Mouse (Mus musculus) hindbrain, postnatal 0 days (tissue): ENCODE measurements at regions not wholly inside any gene's neighbourhood (a gene's known extent, or its start where the extent isn't known, plus 50 kb on each side); places are given as distances from the start of the nearest gene placed in this dataset.
A peak's percentile ranks its signal among the peaks of the same experiment; 100 is the strongest.

Source experiments
- ATAC-seq: fragments of 200-750 bp; cut with Nextera tagmentation; 2 replicates; pipeline ENCODE4 v1.8.0; 2017; ENCODE audit warnings: mild to moderate bottlenecking, moderate TSS enrichment, moderate library complexity
- DNase-seq: peaks from one replicate; pipeline ENCODE4 v3.0.0-alpha.2; 2015; ENCODE audit warnings: low spot score
- H3K27ac ChIP-seq: fragments of 300-500 bp; sonication (generic); 2 replicates; pipeline ENCODE4 v1.5.1; 2014; ENCODE audit warnings: mild to moderate bottlenecking
- H3K27me3 ChIP-seq: fragments of 300-500 bp; sonication (generic); 2 replicates; pipeline ENCODE4 v1.6.1; 2014; ENCODE audit warnings: low read length, mixed read lengths; ENCODE audit not compliant: insufficient read depth
- H3K36me3 ChIP-seq: fragments of 300-500 bp; sonication (generic); 2 replicates; pipeline ENCODE4 v1.6.1; 2014; ENCODE audit warnings: low read length, mixed read lengths; ENCODE audit not compliant: insufficient read depth
- H3K4me1 ChIP-seq: fragments of 300-500 bp; sonication (generic); 2 replicates; pipeline ENCODE4 v1.6.1; 2014; ENCODE audit warnings: antibody characterized with exemption, low read length, mixed read lengths; ENCODE audit not compliant: insufficient read depth
- H3K4me2 ChIP-seq: fragments of 300-500 bp; sonication (generic); 2 replicates; pipeline ENCODE4 v1.6.1; 2014; ENCODE audit warnings: low read depth, mild to moderate bottlenecking, low read length, moderate library complexity, mixed read lengths
- H3K4me3 ChIP-seq: fragments of 300-500 bp; sonication (generic); 2 replicates; pipeline ENCODE4 v1.5.1; 2014; ENCODE audit warnings: low read length
- H3K9ac ChIP-seq: fragments of 300-500 bp; sonication (generic); replicated peaks from 2 replicates; pipeline ENCODE4 v1.6.1; 2014; ENCODE audit warnings: mild to moderate bottlenecking, low read length, moderate library complexity, mixed read lengths
- H3K9me3 ChIP-seq: fragments of 300-500 bp; sonication (generic); 2 replicates; pipeline ENCODE4 v1.6.1; 2016; ENCODE audit warnings: low read length, mixed read lengths
- CTCF ChIP-seq: IDR thresholded peaks from 2 replicates; pipeline ENCODE4 v1.5.1; 2016; ENCODE audit warnings: antibody characterized with exemption, control low read depth, low read depth
- WGBS: fragments of 180-500 bp; shearing (Covaris S2); extraction: QIAGEN DNeasy Blood & Tissue Kit; methylation state at CpG from one replicate; pipeline ENCODE4 v1.1.7; 2014; 5-methylcytosine and 5-hydroxymethylcytosine counted together

- ATAC-seq, result no peak
- DNase-seq, result no peak
These were observed 119.2 kb upstream of the Tom1l1 start for GRCm38 (mm10) chr11:90807343-90807742.

GRCm38 (mm10) chr11:90802569-90803363 lies 114.6 kb upstream of the Tom1l1 start:
- Histone ChIP-seq H3K9me3 (no peaks in the 10 kb centered on the region), H3K4me1 (no peaks in the 10 kb centered on the region), H3K4me3 (no peak overlapping the region), H3K27me3 (no peaks in the 10 kb centered on the region), H3K9ac (no peak overlapping the region), H3K27ac (no peak overlapping the region), H3K36me3 (no peaks in the 10 kb centered on the region), H3K4me2 (no peak overlapping the region)
- TF ChIP-seq CTCF, result no peak
- 83% methylated on average over 7 of the region's 7 CpGs for WGBS
- peak; percentile 15 for DNase-seq
- no peak for ATAC-seq

More at GRCm38 (mm10) chr11:90807343-90807742, 119.2 kb upstream of the Tom1l1 start:
- no peak overlapping the region for H3K4me2 ChIP-seq
- H3K27me3 ChIP-seq, result no peaks in the 10 kb centered on the region
- no peak for TF ChIP-seq CTCF
- 65% methylated on average over 5 of the region's 5 CpGs for WGBS
- H3K36me3 ChIP-seq, result no peaks in the 10 kb centered on the region
- H3K9ac ChIP-seq, result no peak overlapping the region
- no peaks in the 10 kb centered on the region for H3K9me3 ChIP-seq
- no peak overlapping the region for H3K4me3 ChIP-seq
- no peaks in the 10 kb centered on the region for H3K4me1 ChIP-seq
- H3K27ac ChIP-seq, result no peak overlapping the region

- Histone ChIP-seq H3K27me3 (no peaks in the 10 kb centered on the region), H3K9ac (no peak overlapping the region), H3K27ac (no peak overlapping the region), H3K9me3 (no peaks in the 10 kb centered on the region), H3K4me1 (no peaks in the 10 kb centered on the region), H3K4me3 (no peak overlapping the region), H3K36me3 (no peaks in the 10 kb centered on the region), H3K4me2 (no peak overlapping the region)
- 93% methylated on average over 2 of the region's 2 CpGs for WGBS
- no peak for TF ChIP-seq CTCF
- DNase-seq (no peak), ATAC-seq (no peak)
These were observed 109.4 kb upstream of the Tom1l1 start for GRCm38 (mm10) chr11:90797577-90797976.

- H3K36me3 ChIP-seq, result no peaks in the 10 kb centered on the region
- H3K27me3 ChIP-seq, result no peaks in the 10 kb centered on the region
- no peak for ATAC-seq
- no peaks in the 10 kb centered on the region for H3K9me3 ChIP-seq
- H3K4me3 ChIP-seq, result no peak overlapping the region
- H3K4me2 ChIP-seq, result no peak overlapping the region
- no peak for TF ChIP-seq CTCF
- no peak for DNase-seq
- no peak overlapping the region for H3K9ac ChIP-seq
- no peak overlapping the region for H3K27ac ChIP-seq
- no peaks in the 10 kb centered on the region for H3K4me1 ChIP-seq
- 86% methylated on average over 8 of the region's 8 CpGs for WGBS
These were observed 95.4 kb upstream of the Tom1l1 start for GRCm38 (mm10) chr11:90783537-90783936.

- peak; percentile 78 for DNase-seq
- Histone ChIP-seq H3K27ac (no peak overlapping the region), H3K4me1 (no peaks in the 10 kb centered on the region), H3K27me3 (no peaks in the 10 kb centered on the region), H3K4me2 (no peak overlapping the region), H3K36me3 (no peaks in the 10 kb centered on the region), H3K4me3 (no peak overlapping the region), H3K9ac (no peak overlapping the region), H3K9me3 (no peaks in the 10 kb centered on the region)
- peak; percentile 60 for TF ChIP-seq CTCF
- ATAC-seq, result 0 out of 2 replicates have a peak, but pooled peaks have one; percentile 51
- 47% methylated on average over 6 of the region's 6 CpGs for WGBS
These were observed 94.8 kb upstream of the Tom1l1 start for GRCm38 (mm10) chr11:90782975-90783374.

- H3K4me1 ChIP-seq, result no peaks in the 10 kb centered on the region; the same call in 1 of the 2 replicates
- no peaks in the 10 kb centered on the region for H3K9me3 ChIP-seq
- H3K27me3 ChIP-seq, result no peaks in the 10 kb centered on the region
- H3K36me3 ChIP-seq, result no peaks in the 10 kb centered on the region
- TF ChIP-seq CTCF, result no peak
- no peak overlapping the region for H3K4me2 ChIP-seq
- ATAC-seq (peak; percentile 83), DNase-seq (peak; percentile 74)
- no peak overlapping the region for H3K4me3 ChIP-seq
- H3K27ac ChIP-seq, result peak overlapping the region; percentile 54; the same call in 1 of the 2 replicates
- H3K9ac ChIP-seq, result no peak overlapping the region
- 9% methylated on average over 1 of the region's 1 CpGs for WGBS
These were observed 87.6 kb upstream of the Tom1l1 start for GRCm38 (mm10) chr11:90775752-90776151.

- H3K9ac ChIP-seq, result no peak overlapping the region
- no peak for TF ChIP-seq CTCF
- no peak for ATAC-seq
- H3K27ac ChIP-seq, result no peak overlapping the region
- no peaks in the 10 kb centered on the region for H3K9me3 ChIP-seq
- no peak for DNase-seq
- no peak overlapping the region for H3K4me3 ChIP-seq
- H3K4me2 ChIP-seq, result no peak overlapping the region
- no peaks in the 10 kb centered on the region for H3K36me3 ChIP-seq
- H3K27me3 ChIP-seq, result no peaks in the 10 kb centered on the region
- WGBS, result 79% methylated on average over 2 of the region's 2 CpGs
- no peaks in the 10 kb centered on the region for H3K4me1 ChIP-seq
These were observed 67.8 kb upstream of the Tom1l1 start for GRCm38 (mm10) chr11:90755981-90756380.
